Comparison of ENCODE assay signal across 36 mouse cellular contexts in the genomic region with DNA sequence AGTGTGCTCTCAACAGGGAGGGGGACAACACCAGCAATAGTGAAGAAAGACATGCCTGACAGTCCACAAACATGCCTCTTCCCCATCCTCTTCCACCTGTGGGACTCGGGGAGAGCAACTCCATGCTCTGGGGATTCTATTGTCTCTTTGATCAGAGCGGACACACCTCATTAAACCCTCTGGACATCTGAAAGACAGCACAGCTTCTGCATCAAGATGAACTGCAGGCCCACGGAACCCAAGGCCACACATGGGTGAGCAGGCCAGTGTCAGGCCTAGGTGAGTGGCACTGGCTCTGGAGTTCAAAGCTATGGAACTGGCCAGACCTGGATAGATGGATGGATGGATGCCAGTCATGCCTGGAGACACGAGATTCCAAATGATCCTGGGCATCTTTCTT. TPM values are rescaled to one million over a fixed set of nuclear protein-coding genes. Genes with fewer than 3 reads are reported as not detected.
"Had no signal": no experiment of that assay in that cellular context is flagged by ENCODE, and none has a peak within 500 bp of the region (broad histone marks: within the 10 kb centered on the region; RNA-seq: fewer than 3 reads in every experiment).

No protein-coding gene starts in this region.

- H3K4me1 ChIP-seq: hindbrain, embryonic 13.5 days; hindbrain, embryonic 15.5 days; intestine, embryonic 15.5 days had no signal

- H3K36me3 ChIP-seq: heart, embryonic 10.5 days; heart, embryonic 12.5 days; heart, embryonic 13.5 days; heart, embryonic 15.5 days; hindbrain, embryonic 10.5 days; hindbrain, embryonic 12.5 days; hindbrain, embryonic 13.5 days; hindbrain, embryonic 15.5 days; intestine, embryonic 15.5 days had no signal

- ATAC-seq: hindbrain, embryonic 16.5 days; hindbrain, postnatal 0 days; inflammation-experienced regulatory T-cells, adult 6 months; intestine, embryonic 15.5 days; intestine, embryonic 16.5 days; intestine, postnatal 0 days had no signal

- H3K9ac ChIP-seq: heart, embryonic 12.5 days; heart, embryonic 13.5 days; heart, embryonic 15.5 days; hindbrain, embryonic 12.5 days; hindbrain, embryonic 13.5 days; hindbrain, embryonic 14.5 days; hindbrain, embryonic 15.5 days; intestine, embryonic 15.5 days had no signal

- DNase-seq: heart, adult 18-20 months; heart, adult 2 months; heart, postnatal 10 days; heart, postnatal 14 days; heart, postnatal 36 days; heart, postnatal 4 days; kidney, adult 11 months; kidney, adult 2 months; kidney, adult 9 months; kidney, postnatal 10 days; kidney, postnatal 14 days; kidney, postnatal 4 days; layer of hippocampus, adult 9-11 months; layer of hippocampus, postnatal 36 days had no signal

- H3K27ac ChIP-seq: heart, adult 2 months; heart, embryonic 10.5 days; heart, embryonic 13.5 days; heart, embryonic 15.5 days; hindbrain, embryonic 10.5 days; hindbrain, embryonic 12.5 days; hindbrain, embryonic 13.5 days; hindbrain, embryonic 14.5 days; hindbrain, embryonic 15.5 days; hindbrain, postnatal 0 days; intestine, embryonic 15.5 days; layer of hippocampus, adult 2 months; left cerebral cortex, adult 2 months had no signal

- H3K4me2 ChIP-seq: heart, embryonic 11.5 days; heart, embryonic 12.5 days; heart, embryonic 13.5 days; heart, embryonic 15.5 days; hindbrain, embryonic 12.5 days; hindbrain, embryonic 13.5 days; hindbrain, embryonic 14.5 days; hindbrain, embryonic 15.5 days; intestine, embryonic 15.5 days had no signal

- H3K27me3 ChIP-seq: hindbrain, embryonic 12.5 days; hindbrain, embryonic 13.5 days; hindbrain, embryonic 15.5 days; intestine, embryonic 15.5 days had no signal

- H3K4me3 ChIP-seq: heart, adult 2 months; heart, embryonic 10.5 days; heart, embryonic 12.5 days; heart, embryonic 13.5 days; heart, embryonic 15.5 days; hindbrain, embryonic 10.5 days; hindbrain, embryonic 12.5 days; hindbrain, embryonic 13.5 days; hindbrain, embryonic 15.5 days; intestine, embryonic 15.5 days; layer of hippocampus, adult 2 months; left cerebral cortex, adult 2 months had no signal

- H3K9me3 ChIP-seq: heart, embryonic 10.5 days; heart, embryonic 12.5 days; heart, embryonic 13.5 days; heart, embryonic 15.5 days; hindbrain, embryonic 10.5 days; hindbrain, embryonic 12.5 days; hindbrain, embryonic 13.5 days; hindbrain, embryonic 15.5 days; intestine, embryonic 15.5 days had no signal

RNA-seq across cellular contexts. Expression of a gene that starts 9.6 kb away (rescaled TPM):
- polyA plus RNA-seq: heart, embryonic 10.5 days; heart, postnatal 0 days; hindbrain, embryonic 10.5 days; hindbrain, embryonic 11.5 days; inflammation-experienced regulatory T-cells, adult 6 months; intestine, embryonic 14.5 days; large intestine, adult 2 months had no signal

RNA-seq across cellular contexts. Expression of a gene that starts 22.7 kb away (rescaled TPM):
- polyA plus RNA-seq: inflammation-experienced regulatory T-cells, adult 6 months; intestine, postnatal 0 days; large intestine, adult 2 months had no signal

RNA-seq across cellular contexts. Expression of a gene that starts 33.2 kb away (rescaled TPM):
- polyA plus RNA-seq: heart, adult 2 months; hindbrain, postnatal 0 days; inflammation-experienced regulatory T-cells, adult 6 months; kidney, adult 2 months; large intestine, adult 2 months had no signal
